Mouse (Mus musculus) brain, embryonic 14.5 days (tissue): ENCODE measurements at regions not wholly inside any gene's neighbourhood (a gene's known extent, or its start where the extent isn't known, plus 50 kb on each side); places are given as distances from the start of the nearest gene placed in this dataset.

ENCODE experiments used
- CTCF ChIP-seq: fragments of 200-500 bp; IDR thresholded peaks from 2 replicates; pipeline ENCODE4 v1.5.1; 2012; ENCODE audit warnings: inconsistent platforms, mild to moderate bottlenecking, moderate library complexity, borderline replicate concordance; ENCODE audit not compliant: insufficient read depth, insufficient read length; ENCODE audit errors: extremely low read depth
- POLR2A ChIP-seq: fragments of 200-500 bp; IDR thresholded peaks from 2 replicates; pipeline ENCODE4 v1.6.1; 2012; ENCODE audit warnings: mild to moderate bottlenecking, inconsistent platforms, borderline replicate concordance; ENCODE audit not compliant: poor library complexity, insufficient read depth, insufficient read length, severe bottlenecking; ENCODE audit errors: extremely low read depth

GRCm38 (mm10) chr6:67163947-67164346 is 74.0 kb upstream of the Serbp1 start:
- TF ChIP-seq CTCF (no peak), POLR2A (no peak)
